Mouse (Mus musculus) lung, adult 10 weeks (tissue): ENCODE results near the gene Gm7029. TPM values are rescaled to one million over a fixed set of nuclear protein-coding genes. Genes with fewer than 3 reads are reported as not detected.

Source experiments
- polyA plus RNA-seq: library from polyadenylated mRNA; stranded (reverse); fragments of 350-450 nt; fragmentation: Illumina TruSeq; extraction: RNeasy Lipid Tissue Mini Kit (QIAGEN cat#74804); gene quantifications from one replicate; pipeline ENCODE4 v1.2.3, GENCODE M21; 2014; ENCODE audit warnings: low read depth, low replicate concordance; ENCODE audit not compliant: insufficient read depth

Gene Gm7029
- polyA plus RNA-seq = not detected

GRCm38 (mm10) chr17:33873537-33873936, at the start of gene Gm7029:
Gm7029 (plus strand) TSS chr17:33873837.

GRCm38 (mm10) chr17:33824084-33824996, 49.3 kb upstream of the Gm7029 start, which contains the start of the genes Rps28 and Ndufa7:
Rps28 (minus strand) TSS chr17:33824562.
Ndufa7 (plus strand) TSS chr17:33824572.

GRCm38 (mm10) chr17:33842966-33843795, 30.5 kb upstream of the Gm7029 start, which contains the start of gene Cd320:
Cd320 (plus strand) TSS chr17:33843091.

GRCm38 (mm10) chr17:33890533-33891059, 17.0 kb downstream of the Gm7029 start, which contains the start of gene Kifc1:
Kifc1 (minus strand) TSS chr17:33890661.

GRCm38 (mm10) chr17:33904835-33905234, 31.2 kb downstream of the Gm7029 start, which contains the start of gene Platr17:
Platr17 (plus strand) TSS chr17:33905135.

GRCm38 (mm10) chr17:33909077-33909868, 35.6 kb downstream of the Gm7029 start, which contains the start of gene Daxx:
Daxx (plus strand) TSS chr17:33909414.

GRCm38 (mm10) chr17:33915671-33916250, 42.1 kb downstream of the Gm7029 start, which contains the start of the genes Tapbp and Zbtb22:
Tapbp (plus strand) TSS chr17:33915899.
Zbtb22 (plus strand) TSS chr17:33915904.

Other genes starting within 250 kb of the Gm7029 start
- gene Zfp414, start 244.7 kb upstream of the Gm7029 start, polyA plus RNA-seq = 14.9 TPM
- gene Pram1, start 235.8 kb upstream of the Gm7029 start, polyA plus RNA-seq = 1.2 TPM
- gene Hnrnpm, start 187.0 kb upstream of the Gm7029 start, polyA plus RNA-seq = 86.6 TPM
- 99.6 TPM for gene March2, start 155.2 kb upstream of the Gm7029 start, polyA plus RNA-seq
- gene Rab11b, start 113.3 kb upstream of the Gm7029 start, polyA plus RNA-seq = 122 TPM
- 61.5 TPM for gene Angptl4, start 92.0 kb upstream of the Gm7029 start, polyA plus RNA-seq
- gene Kank3, start 63.3 kb upstream of the Gm7029 start, polyA plus RNA-seq = 178 TPM
- 1,820 TPM for gene Rps28, start 49.3 kb upstream of the Gm7029 start, polyA plus RNA-seq
- 520 TPM for gene Ndufa7, start 49.3 kb upstream of the Gm7029 start, polyA plus RNA-seq
- 20.1 TPM for gene Cd320, start 30.7 kb upstream of the Gm7029 start, polyA plus RNA-seq
- 0.86 TPM for gene Kifc1, start 16.8 kb downstream of the Gm7029 start, polyA plus RNA-seq
- gene Platr17, start 31.3 kb downstream of the Gm7029 start, polyA plus RNA-seq = 1.2 TPM
- gene Daxx, start 35.6 kb downstream of the Gm7029 start, polyA plus RNA-seq = 19.4 TPM
- gene Tapbp, start 42.1 kb downstream of the Gm7029 start, polyA plus RNA-seq = 126 TPM
- 18.1 TPM for gene Zbtb22, start 42.1 kb downstream of the Gm7029 start, polyA plus RNA-seq
- 38.7 TPM for gene Rgl2, start 55.7 kb downstream of the Gm7029 start, polyA plus RNA-seq
- gene Pfdn6, start 66.5 kb downstream of the Gm7029 start, polyA plus RNA-seq = 90.6 TPM
- gene Wdr46, start 66.8 kb downstream of the Gm7029 start, polyA plus RNA-seq = 8.3 TPM
- gene B3galt4, start 77.7 kb downstream of the Gm7029 start, polyA plus RNA-seq = 5.8 TPM
- gene Vps52, start 82.0 kb downstream of the Gm7029 start, polyA plus RNA-seq = 16.3 TPM
- gene Rps18, start 82.2 kb downstream of the Gm7029 start, polyA plus RNA-seq = 2,519 TPM
- gene H2-K1, start 126.5 kb downstream of the Gm7029 start, polyA plus RNA-seq = 1,531 TPM
- gene Ring1, start 150.8 kb downstream of the Gm7029 start, polyA plus RNA-seq = 21.8 TPM
- 90.2 TPM for gene H2-Ke6, start 154.2 kb downstream of the Gm7029 start, polyA plus RNA-seq
- gene Slc39a7, start 157.8 kb downstream of the Gm7029 start, polyA plus RNA-seq = 95.6 TPM
- 33.6 TPM for gene Rxrb, start 158.0 kb downstream of the Gm7029 start, polyA plus RNA-seq
- gene Col11a2, start 165.6 kb downstream of the Gm7029 start, polyA plus RNA-seq = 1.1 TPM
- gene H2-Oa, start 218.5 kb downstream of the Gm7029 start, polyA plus RNA-seq = 12.5 TPM
- 75.7 TPM for gene H2-DMa, start 245.7 kb downstream of the Gm7029 start, polyA plus RNA-seq
- 94.4 TPM for gene Brd2, start 248.8 kb downstream of the Gm7029 start, polyA plus RNA-seq